Mouse (Mus musculus) testis, adult 2 months (tissue): Measurements from ENCODE around the gene Trmt112.
A peak's percentile ranks its signal among the peaks of the same experiment; 100 is the strongest.

Experiments
- CTCF ChIP-seq: fragments of 200-500 bp; IDR thresholded peaks from 2 replicates; pipeline ENCODE4 v1.5.1; 2012; ENCODE audit warnings: low read depth, mild to moderate bottlenecking, inconsistent platforms, low read length, moderate library complexity; ENCODE audit not compliant: control insufficient read depth, insufficient read depth, insufficient replicate concordance
- POLR2A ChIP-seq: fragments of 200-500 bp; IDR thresholded peaks from 2 replicates; pipeline ENCODE4 v1.6.1; 2012; ENCODE audit warnings: low read depth, mild to moderate bottlenecking, inconsistent platforms, low read length, moderate library complexity; ENCODE audit not compliant: control insufficient read depth

DNA sequence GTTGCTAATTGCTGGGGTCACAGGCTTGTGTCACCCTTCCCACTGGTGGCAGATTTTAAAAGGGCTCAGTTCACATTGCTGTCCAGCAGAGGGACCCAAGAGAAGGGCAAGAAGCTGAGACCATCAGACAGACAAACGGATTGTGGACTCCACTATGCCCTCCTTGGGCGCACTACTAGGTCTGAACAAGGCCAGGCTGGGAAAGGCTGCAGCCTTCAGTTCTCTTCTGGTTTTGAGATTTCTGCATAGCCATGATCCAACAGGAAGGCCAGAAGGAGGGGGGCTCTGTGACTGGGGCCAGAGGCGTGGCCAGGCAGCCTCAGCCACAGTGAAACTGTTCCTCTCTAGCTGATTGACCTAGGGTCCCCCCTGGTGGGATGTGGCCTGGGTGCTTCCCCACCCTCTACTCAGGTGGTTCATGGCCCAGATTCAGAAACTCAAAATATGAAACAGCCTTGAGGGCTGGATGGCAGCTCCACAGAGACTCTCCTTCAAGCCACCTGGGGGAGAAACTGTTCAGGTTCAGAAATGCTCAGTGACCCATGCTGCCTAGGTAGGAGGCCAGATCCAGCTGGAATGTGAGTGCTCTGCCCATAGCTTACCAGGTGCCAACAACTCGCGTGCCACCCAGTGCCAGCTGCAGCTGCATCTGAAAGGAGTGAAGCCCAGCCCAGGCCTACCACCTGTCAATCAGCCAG, 37.8 kb upstream of the Trmt112 start:
- TF ChIP-seq CTCF (peak; percentile 32; the same call in 1 of the 2 replicates), POLR2A (no peak)
